Mouse (Mus musculus) limb, embryonic 11.5 days (tissue): ENCODE results near the gene Dnmbp. TPM values are rescaled to one million over a fixed set of nuclear protein-coding genes. Genes with fewer than 3 reads are reported as not detected.
A peak's percentile ranks its signal among the peaks of the same experiment; 100 is the strongest.

ENCODE experiments used
- ATAC-seq: fragments of 200-750 bp; cut with Nextera tagmentation; 2 replicates; pipeline ENCODE4 v1.8.0; 2017; ENCODE audit warnings: low read depth; ENCODE audit not compliant: insufficient number of reproducible peaks, low FRiP score, low TSS enrichment
- DNase-seq: peaks from one replicate; pipeline ENCODE4 v3.0.0-alpha.2; 2015; ENCODE audit warnings: low spot score
- H3K27ac ChIP-seq: fragments of 300-500 bp; sonication (generic); replicated peaks from 2 replicates; pipeline ENCODE4 v1.5.1; 2014; ENCODE audit warnings: low read depth, mild to moderate bottlenecking, low read length
- H3K27me3 ChIP-seq: fragments of 300-500 bp; sonication (generic); 2 replicates; pipeline ENCODE4 v1.6.1; 2014; ENCODE audit warnings: mild to moderate bottlenecking, low read length, mixed read lengths; ENCODE audit not compliant: control insufficient read depth, insufficient read depth
- H3K36me3 ChIP-seq: fragments of 300-500 bp; sonication (generic); 2 replicates; pipeline ENCODE4 v1.6.1; 2014; ENCODE audit warnings: mild to moderate bottlenecking, low read length, moderate library complexity, mixed read lengths; ENCODE audit not compliant: control insufficient read depth, insufficient read depth
- H3K4me1 ChIP-seq: fragments of 300-500 bp; sonication (generic); 2 replicates; pipeline ENCODE4 v1.6.1; 2014; ENCODE audit warnings: low read length, mixed read lengths; ENCODE audit not compliant: control insufficient read depth, insufficient read depth
- H3K4me2 ChIP-seq: fragments of 300-500 bp; sonication (generic); 2 replicates; pipeline ENCODE4 v1.6.1; 2014; ENCODE audit warnings: low read depth, mild to moderate bottlenecking, moderate library complexity; ENCODE audit not compliant: severe bottlenecking
- H3K4me3 ChIP-seq: fragments of 300-500 bp; sonication (generic); 2 replicates; pipeline ENCODE4 v1.5.1; 2014; ENCODE audit warnings: low read depth, low read length
- H3K9ac ChIP-seq: fragments of 300-500 bp; sonication (generic); 2 replicates; pipeline ENCODE4 v1.6.1; 2014; ENCODE audit warnings: mild to moderate bottlenecking, low read length
- H3K9me3 ChIP-seq: fragments of 300-500 bp; sonication (generic); 2 replicates; pipeline ENCODE4 v1.6.1; 2016; ENCODE audit warnings: low read length; ENCODE audit not compliant: control insufficient read depth
- whole genome bisulfite sequencing: fragments of 180-500 bp; shearing (Covaris S2); extraction: QIAGEN DNeasy Blood & Tissue Kit; methylation state at CpG from one replicate; pipeline ENCODE4 v1.1.7; 2014; 5-methylcytosine and 5-hydroxymethylcytosine counted together
- polyA plus RNA-seq: library from polyadenylated mRNA; unstranded; fragments of >200 nt; fragmentation: Nextera tagmentation; extraction: Ambion mirVana; gene quantifications from 2 replicates; pipeline ENCODE4 v1.2.1, GENCODE M21; 2014

The Dnmbp gene
- polyA plus RNA-seq, 1 experiment from 2014 or later: 25.1 TPM

DNA sequence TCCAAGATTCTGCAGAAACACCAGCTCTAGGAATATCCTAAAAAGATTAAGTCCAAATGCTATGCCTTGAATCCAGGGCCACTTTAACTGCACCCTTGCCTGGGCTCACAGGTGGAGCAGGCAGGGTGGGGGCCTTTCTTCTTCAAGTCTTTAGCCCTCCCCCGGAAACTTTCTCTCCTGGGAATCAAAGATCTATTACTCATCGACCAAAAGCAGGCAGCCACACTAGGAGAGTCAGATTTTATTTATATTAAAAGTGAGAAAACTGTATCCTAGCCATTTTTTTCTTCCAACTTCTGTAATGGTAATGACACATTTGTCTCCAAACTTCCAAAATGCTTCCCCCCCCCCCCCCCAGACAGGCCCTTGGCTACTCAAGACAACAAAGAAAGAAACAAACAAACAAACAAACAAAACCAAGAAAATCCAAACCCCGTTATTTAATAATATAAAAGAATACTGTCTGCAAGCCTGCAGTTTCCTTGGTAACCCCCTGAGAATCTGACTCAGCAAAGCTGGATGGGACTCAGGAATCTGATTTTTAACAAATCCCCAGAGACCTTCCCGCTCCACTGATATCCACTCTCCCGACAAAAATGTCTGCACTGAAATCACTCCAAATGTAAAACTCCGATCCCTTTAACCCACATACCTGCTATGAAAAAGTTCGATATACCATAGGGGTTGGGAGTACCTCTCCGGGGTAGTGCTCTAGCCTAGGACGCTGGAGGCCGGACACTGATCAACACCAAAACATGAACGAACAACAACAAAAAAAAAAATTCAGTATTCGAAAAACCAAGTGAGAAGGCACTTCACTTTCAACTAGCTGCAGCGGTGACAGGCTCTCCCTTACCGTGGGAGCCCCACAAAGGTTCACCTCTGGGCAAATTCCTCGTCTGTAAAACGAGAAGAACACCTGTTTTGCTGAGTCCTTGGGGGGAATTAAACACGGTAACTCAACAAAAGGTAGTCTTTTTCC is 61.6 kb downstream of the Dnmbp start:
- 11% methylated on average over 17 of the region's 17 CpGs for WGBS
- H3K9ac ChIP-seq: peak overlapping the region; percentile 89
- DNase-seq: peak; percentile 35
- no peaks in the 10 kb centered on the region for H3K36me3 ChIP-seq
- no peak overlapping the region for H3K27ac ChIP-seq
- peaks cover 9% of the 10 kb centered on the region for H3K4me1 ChIP-seq
- ATAC-seq: no peak
- H3K4me2 ChIP-seq: peak overlapping the region; percentile 67
- H3K27me3 ChIP-seq: no peaks in the 10 kb centered on the region
- H3K9me3 ChIP-seq: no peaks in the 10 kb centered on the region; the same call in 1 of the 2 replicates
- peak overlapping the region; percentile 74 for H3K4me3 ChIP-seq

DNA sequence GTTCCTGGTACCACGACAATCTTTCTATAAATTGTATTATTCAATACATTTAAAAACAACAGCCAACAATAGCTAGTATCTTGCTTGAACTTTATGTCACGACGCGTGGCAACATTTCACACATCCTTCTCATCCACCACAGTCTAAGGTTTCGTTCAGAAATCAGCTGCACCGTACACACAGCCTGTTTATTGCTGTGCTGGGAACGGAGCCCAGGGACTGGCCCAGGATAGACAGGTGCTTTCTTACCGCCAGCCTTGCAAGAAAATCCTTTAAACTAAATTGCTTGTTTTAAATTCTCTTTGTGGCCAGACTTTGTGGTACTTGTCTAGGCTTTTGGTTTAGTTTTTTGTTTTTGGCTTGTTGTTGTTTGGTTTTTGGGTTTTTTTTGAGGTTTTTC is 62.6 kb downstream of the Dnmbp start:
- no peak for ATAC-seq
- no peaks in the 10 kb centered on the region; the same call in 1 of the 2 replicates for H3K9me3 ChIP-seq
- 89% methylated on average over 8 of the region's 8 CpGs for WGBS

DNA sequence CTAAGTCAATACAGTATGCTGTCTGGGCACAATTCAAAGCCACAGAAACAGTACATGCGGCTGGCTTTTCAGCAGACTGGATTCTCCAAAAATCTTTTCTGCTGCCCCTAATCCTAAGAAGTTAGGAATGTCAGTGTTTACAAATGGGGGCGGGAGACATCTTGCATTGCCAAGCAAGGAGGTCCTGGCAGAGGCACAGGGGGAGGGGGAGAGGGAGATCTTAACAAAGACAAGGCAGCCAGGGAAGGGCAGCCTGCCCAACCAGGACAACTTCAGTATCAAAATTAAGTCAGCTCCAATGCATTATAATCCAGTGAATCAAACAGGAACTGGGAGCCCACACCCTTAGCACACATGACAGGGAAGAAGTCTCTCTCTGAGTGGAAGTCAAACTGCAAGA is 64.0 kb downstream of the Dnmbp start:
- peaks cover 5% of the 10 kb centered on the region for H3K4me1 ChIP-seq
- H3K4me2 ChIP-seq: no peak overlapping the region
- H3K27me3 ChIP-seq: no peaks in the 10 kb centered on the region
- no peak overlapping the region for H3K9ac ChIP-seq
- H3K27ac ChIP-seq: no peak overlapping the region
- ATAC-seq (no peak), DNase-seq (no peak)
- no peak overlapping the region for H3K4me3 ChIP-seq
- 33% methylated on average over 2 of the region's 2 CpGs for WGBS
- peaks cover 15% of the 10 kb centered on the region for H3K36me3 ChIP-seq
- H3K9me3 ChIP-seq: no peaks in the 10 kb centered on the region

More for the DNA sequence above, 62.6 kb downstream of the Dnmbp start:
- Histone ChIP-seq H3K4me1 (peaks cover 5% of the 10 kb centered on the region), H3K27me3 (no peaks in the 10 kb centered on the region), H3K4me3 (no peak overlapping the region), H3K4me2 (no peak overlapping the region), H3K27ac (no peak overlapping the region), H3K36me3 (peaks cover 9% of the 10 kb centered on the region), H3K9ac (no peak overlapping the region)
- DNase-seq: no peak

DNA sequence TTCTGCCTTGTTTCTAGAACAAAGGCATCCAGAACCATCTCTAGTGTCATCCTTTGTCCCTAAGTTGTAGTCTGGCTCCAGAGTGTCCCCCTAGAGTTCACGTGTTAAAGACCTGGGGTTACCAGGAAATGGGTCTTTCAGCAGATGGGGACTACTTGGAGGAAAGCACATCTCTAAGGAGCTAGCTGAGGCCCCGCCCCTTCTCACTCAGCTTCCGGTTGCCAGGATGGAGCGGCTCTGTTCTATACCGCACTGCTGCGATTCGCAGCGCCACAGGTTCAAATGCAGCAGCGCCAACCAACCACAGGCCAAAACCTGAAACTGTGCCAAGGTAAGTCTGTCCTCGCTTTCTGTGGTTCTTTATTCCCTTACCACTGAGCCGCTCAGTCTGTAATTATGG is 65.6 kb downstream of the Dnmbp start:
- peaks cover 17% of the 10 kb centered on the region for H3K36me3 ChIP-seq
- DNase-seq: no peak
- WGBS: 92% methylated on average over 11 of the region's 11 CpGs

DNA sequence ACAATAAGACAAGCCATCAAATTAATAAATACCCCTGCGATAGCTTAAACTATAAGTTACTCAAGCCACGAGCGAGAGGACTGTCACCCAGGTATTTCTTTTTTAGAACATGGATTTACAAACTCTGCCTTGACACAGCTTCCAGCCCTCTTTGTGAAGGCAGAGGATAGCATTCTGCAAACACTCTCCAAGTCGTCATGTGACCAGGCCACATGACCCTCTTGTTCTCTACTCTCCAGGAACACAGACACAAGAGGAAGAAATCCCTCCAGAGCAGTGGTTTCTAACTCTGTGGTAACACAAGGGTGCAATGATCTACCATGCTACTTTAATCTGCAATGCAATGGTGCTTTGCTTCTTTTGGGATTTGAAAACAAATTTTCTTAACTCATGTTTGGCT is 69.6 kb downstream of the Dnmbp start:
- Histone ChIP-seq H3K36me3 (peaks cover 23% of the 10 kb centered on the region), H3K4me3 (no peak overlapping the region), H3K9ac (no peak overlapping the region), H3K4me2 (no peak overlapping the region), H3K4me1 (no peaks in the 10 kb centered on the region), H3K9me3 (no peaks in the 10 kb centered on the region), H3K27me3 (no peaks in the 10 kb centered on the region), H3K27ac (no peak overlapping the region)
- DNase-seq: no peak
- 90% methylated on average over 4 of the region's 4 CpGs for WGBS
- no peak for ATAC-seq

More for the DNA sequence above, 65.6 kb downstream of the Dnmbp start:
- Histone ChIP-seq H3K9me3 (no peaks in the 10 kb centered on the region), H3K9ac (no peak overlapping the region), H3K27me3 (no peaks in the 10 kb centered on the region), H3K4me3 (no peak overlapping the region), H3K4me2 (no peak overlapping the region), H3K4me1 (no peaks in the 10 kb centered on the region; the same call in 1 of the 2 replicates), H3K27ac (no peak overlapping the region)
- ATAC-seq: no peak

DNA sequence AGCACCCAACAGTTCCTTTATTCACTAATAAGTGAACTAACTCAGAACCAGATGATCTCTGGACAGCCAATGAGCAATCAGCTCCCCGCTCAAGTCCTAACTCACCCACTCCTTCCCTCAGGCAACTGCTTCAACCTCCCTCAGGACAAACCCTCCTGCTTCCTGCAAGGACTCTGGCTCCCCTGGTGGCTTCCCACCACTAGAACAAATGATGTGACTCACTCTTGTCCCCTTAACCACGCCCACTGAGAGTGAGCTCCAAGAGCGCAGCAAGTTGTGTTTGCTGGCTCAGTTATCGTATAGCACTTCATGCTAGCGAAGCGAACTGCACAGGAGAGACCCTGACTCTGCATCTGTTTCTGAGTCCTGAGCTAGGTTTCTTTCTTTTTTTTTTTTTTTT is 82.6 kb downstream of the Dnmbp start:
- Histone ChIP-seq H3K27me3 (no peaks in the 10 kb centered on the region), H3K4me2 (no peak overlapping the region), H3K4me3 (no peak overlapping the region), H3K9ac (no peak overlapping the region), H3K27ac (no peak overlapping the region), H3K4me1 (no peaks in the 10 kb centered on the region), H3K36me3 (peaks cover 31% of the 10 kb centered on the region; the same call in 1 of the 2 replicates), H3K9me3 (no peaks in the 10 kb centered on the region)
- DNase-seq (no peak), ATAC-seq (no peak)
- 81% methylated on average over 6 of the region's 6 CpGs for WGBS

DNA sequence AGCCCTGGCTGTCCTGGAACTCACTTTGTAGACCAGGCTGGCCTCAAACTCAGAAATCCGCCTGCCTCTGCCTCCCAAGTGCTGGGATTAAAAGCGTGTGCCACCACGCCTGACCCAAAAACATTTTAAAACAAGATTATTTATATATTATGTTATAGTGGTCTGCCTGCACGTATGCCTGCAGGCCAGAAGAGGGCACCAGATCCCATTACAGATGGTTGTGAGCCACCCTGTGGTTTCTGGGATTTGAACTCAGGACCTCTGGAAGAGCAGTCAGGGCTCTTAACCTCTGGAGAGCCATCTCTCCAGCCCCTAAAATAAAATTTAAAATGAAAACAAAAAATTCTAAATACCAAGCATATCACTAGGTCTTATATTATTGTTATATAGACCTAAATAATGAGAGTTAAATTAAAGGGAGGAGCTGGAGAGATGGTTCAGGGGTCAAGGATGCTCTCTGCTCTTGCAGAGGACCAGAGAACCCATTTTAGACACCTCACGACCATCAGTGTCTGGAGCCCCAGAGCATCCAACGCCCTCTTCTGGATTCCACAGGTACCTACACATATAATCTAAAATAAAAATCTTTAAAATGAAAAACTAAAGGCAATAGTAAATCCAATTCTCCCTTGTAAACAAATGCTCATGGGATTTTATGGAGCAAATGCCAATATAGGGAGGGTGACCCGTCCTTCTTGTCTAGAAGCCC is 87.0 kb downstream of the Dnmbp start:
- no peak for ATAC-seq

DNA sequence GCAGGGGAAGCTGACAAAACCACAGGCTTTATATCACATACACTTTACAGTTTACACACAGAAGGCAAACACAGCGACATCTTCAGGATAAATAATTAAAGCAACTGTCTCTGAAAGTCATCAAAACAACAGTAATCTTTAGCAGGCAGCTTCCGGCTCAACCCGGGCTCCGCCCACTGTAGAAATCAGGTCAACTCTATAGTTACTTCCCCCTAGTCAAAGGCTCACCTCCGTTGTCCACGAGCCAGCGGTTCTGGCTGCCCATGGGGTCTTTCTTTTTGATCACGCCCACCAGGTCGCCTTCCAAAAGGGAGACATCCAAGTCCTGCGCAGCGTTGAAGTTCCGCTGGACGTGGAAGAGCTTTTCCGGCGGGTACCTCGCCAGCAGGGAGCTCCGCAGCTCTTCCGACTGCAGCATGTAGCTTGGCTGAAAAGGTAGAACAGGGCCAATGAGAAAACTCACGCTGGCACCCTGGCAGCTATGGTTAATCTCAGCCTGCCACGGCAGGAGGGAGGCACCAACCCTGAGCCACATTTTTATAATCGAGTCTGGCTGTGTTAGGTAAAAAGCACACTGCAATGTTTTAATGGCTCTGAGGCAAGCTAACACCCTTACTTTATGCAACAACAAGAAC is 87.9 kb downstream of the Dnmbp start:
- no peaks in the 10 kb centered on the region for H3K4me1 ChIP-seq
- no peak for ATAC-seq
- H3K4me3 ChIP-seq: no peak overlapping the region
- H3K27me3 ChIP-seq: no peaks in the 10 kb centered on the region
- no peak overlapping the region for H3K4me2 ChIP-seq
- 87% methylated on average over 21 of the region's 21 CpGs for WGBS
- H3K9ac ChIP-seq: no peak overlapping the region
- peaks cover 41% of the 10 kb centered on the region for H3K36me3 ChIP-seq
- no peak for DNase-seq
- H3K27ac ChIP-seq: no peak overlapping the region
- H3K9me3 ChIP-seq: no peaks in the 10 kb centered on the region

More for the DNA sequence above, 87.0 kb downstream of the Dnmbp start:
- Histone ChIP-seq H3K9ac (no peak overlapping the region), H3K27me3 (no peaks in the 10 kb centered on the region), H3K9me3 (no peaks in the 10 kb centered on the region), H3K4me2 (no peak overlapping the region), H3K27ac (no peak overlapping the region), H3K4me1 (no peaks in the 10 kb centered on the region), H3K4me3 (no peak overlapping the region), H3K36me3 (peaks cover 32% of the 10 kb centered on the region)
- 87% methylated on average over 7 of the region's 7 CpGs for WGBS
- no peak for DNase-seq
